Mouse (Mus musculus) cortical plate, adult 2 months (tissue): ENCODE results near the gene Parp3.

ENCODE experiments used
- CTCF ChIP-seq: fragments of 200-500 bp; IDR thresholded peaks from 2 replicates; pipeline ENCODE4 v1.5.1; 2011; ENCODE audit warnings: mild to moderate bottlenecking, control low read depth, low read length; ENCODE audit not compliant: insufficient read depth; ENCODE audit errors: extremely low read depth
- POLR2A ChIP-seq: fragments of 200-500 bp; IDR thresholded peaks from 2 replicates; pipeline ENCODE4 v1.6.1; 2011; ENCODE audit warnings: mild to moderate bottlenecking, low read length, control low read depth; ENCODE audit not compliant: insufficient read depth; ENCODE audit errors: extremely low read depth

GRCm38 (mm10) chr9:106481676-106482075 lies 4.9 kb upstream of the Parp3 start:
- no peak for TF ChIP-seq CTCF
- TF ChIP-seq POLR2A: no peak
